Mouse (Mus musculus): ENCODE measurements around the gene 1700049E17Rik1. TPM values are rescaled to one million over a fixed set of nuclear protein-coding genes. Genes with fewer than 3 reads are reported as not detected.

The 1700049E17Rik1 gene
- total RNA-seq (2023): not detected in 2 replicates

GRCm38 (mm10) chr14:41924649-41925048, at the start of gene 1700049E17Rik1:
Gene 1700049E17Rik1, plus strand, starts transcription at chr14:41924949.

GRCm38 (mm10) chr14:41907190-41907589, 17.6 kb upstream of the 1700049E17Rik1 start, which contains the start of gene Gm7980:
Gene Gm7980, minus strand, starts transcription at chr14:41907290.

GRCm38 (mm10) chr14:41943695-41944094, 18.9 kb downstream of the 1700049E17Rik1 start, which contains the start of gene 1700024B05Rik:
Gene 1700024B05Rik, plus strand, starts transcription at chr14:41943995.

GRCm38 (mm10) chr14:41967827-41968226, 43.1 kb downstream of the 1700049E17Rik1 start, which contains the start of gene Gm6401:
Gene Gm6401, minus strand, starts transcription at chr14:41967927.

Other genes with a start within 250 kb of the 1700049E17Rik1 start
- gene Gm8068, start 223.1 kb upstream of the 1700049E17Rik1 start, total RNA-seq (2023): not detected in 2 replicates
- gene Gm7929, start 174.3 kb upstream of the 1700049E17Rik1 start, total RNA-seq (2023): not detected in 2 replicates
- not detected in 2 replicates for gene Gm47189, start 152.5 kb upstream of the 1700049E17Rik1 start, total RNA-seq (2023)
- not detected in 2 replicates for gene Gm7980, start 17.7 kb upstream of the 1700049E17Rik1 start, total RNA-seq (2023)
- gene 1700024B05Rik, start 19.0 kb downstream of the 1700049E17Rik1 start, total RNA-seq (2023): not detected in 2 replicates
- gene Gm6401, start 43.0 kb downstream of the 1700049E17Rik1 start, total RNA-seq (2023): not detected in 2 replicates
- gene Gm3543, start 58.4 kb downstream of the 1700049E17Rik1 start, total RNA-seq (2023): not detected in 2 replicates
- not detected in 2 replicates for gene Gm7951, start 192.4 kb downstream of the 1700049E17Rik1 start, total RNA-seq (2023)
- not detected in 2 replicates for gene Gm17027, start 237.7 kb downstream of the 1700049E17Rik1 start, total RNA-seq (2023)